Mouse (Mus musculus) bone marrow, adult 2 months (tissue): ENCODE measurements around the gene Zkscan14.

Experiments
- CTCF ChIP-seq: fragments of 200-500 bp; IDR thresholded peaks from 2 replicates; pipeline ENCODE4 v1.5.1; 2011; ENCODE audit warnings: low read length, control low read depth; ENCODE audit not compliant: control insufficient read depth, insufficient read depth
- POLR2A ChIP-seq: fragments of 200-500 bp; IDR thresholded peaks from 2 replicates; pipeline ENCODE4 v1.6.1; 2011; ENCODE audit warnings: low read depth, mild to moderate bottlenecking, control low read depth, low read length, borderline replicate concordance; ENCODE audit not compliant: control insufficient read depth

DNA sequence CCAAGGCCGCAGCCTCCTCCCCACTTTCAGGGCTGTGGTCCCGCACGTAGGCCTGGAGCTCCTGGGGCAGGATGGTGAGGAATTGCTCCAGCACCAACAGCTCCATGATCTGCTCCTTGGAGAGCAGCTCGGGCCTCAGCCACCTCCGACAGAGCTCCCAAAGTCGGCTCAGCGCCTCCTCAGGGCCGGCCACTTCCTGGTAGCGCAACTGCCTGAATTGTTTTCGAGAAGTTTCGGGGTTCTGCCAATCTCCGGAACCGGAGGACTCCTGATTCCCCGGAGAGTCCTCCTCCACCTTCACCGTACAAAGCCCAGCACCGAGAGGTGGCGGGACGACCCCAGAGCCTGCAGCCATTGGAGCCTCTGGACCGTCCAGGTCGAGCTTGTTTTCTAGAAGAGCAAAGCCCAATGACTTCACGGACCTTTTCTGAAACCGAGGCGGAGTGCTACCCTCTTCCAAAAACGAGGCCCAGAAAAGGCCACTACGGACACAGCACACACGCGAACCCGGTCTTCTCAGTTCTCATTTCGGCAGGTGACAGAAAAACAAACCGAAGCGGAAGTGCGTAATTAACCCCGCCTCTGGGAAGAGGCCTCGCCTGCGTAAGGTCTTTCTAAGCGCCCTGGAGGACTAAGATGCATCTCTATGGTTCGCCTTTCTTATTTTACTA is at the start of gene Zkscan14:
- TF ChIP-seq CTCF: no peak
- no peak for TF ChIP-seq POLR2A
